Mouse (Mus musculus): Measurements from ENCODE around the gene Ccdc6. TPM values are rescaled to one million over a fixed set of nuclear protein-coding genes. Genes with fewer than 3 reads are reported as not detected.

Ccdc6 gene
- total RNA-seq, 2 experiments from 2014 or later: 33.9 to 36.9 TPM

DNA sequence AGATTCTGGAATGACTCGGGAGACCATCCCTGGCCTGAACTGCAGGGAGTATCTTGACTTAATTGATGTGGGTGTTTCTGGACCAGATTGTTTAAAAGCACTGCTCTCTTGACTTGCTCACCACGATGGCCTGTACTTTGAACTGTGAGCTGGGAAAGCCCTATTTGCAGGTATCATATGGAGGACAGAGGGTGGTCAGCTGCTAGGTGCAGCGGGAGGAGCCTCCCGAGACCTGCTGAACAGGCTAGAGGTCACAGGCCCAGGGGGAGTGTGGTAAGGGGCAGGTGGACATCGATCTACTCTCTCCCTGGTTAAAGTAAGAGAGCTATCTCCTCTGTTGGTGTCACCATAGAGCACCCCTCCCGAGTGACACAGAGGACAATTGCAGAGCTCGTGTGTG, 28.6 kb downstream of the Ccdc6 start:
- DNase-seq: no peak
- intact Hi-C loops (cut with DNase I): no loop called here

DNA sequence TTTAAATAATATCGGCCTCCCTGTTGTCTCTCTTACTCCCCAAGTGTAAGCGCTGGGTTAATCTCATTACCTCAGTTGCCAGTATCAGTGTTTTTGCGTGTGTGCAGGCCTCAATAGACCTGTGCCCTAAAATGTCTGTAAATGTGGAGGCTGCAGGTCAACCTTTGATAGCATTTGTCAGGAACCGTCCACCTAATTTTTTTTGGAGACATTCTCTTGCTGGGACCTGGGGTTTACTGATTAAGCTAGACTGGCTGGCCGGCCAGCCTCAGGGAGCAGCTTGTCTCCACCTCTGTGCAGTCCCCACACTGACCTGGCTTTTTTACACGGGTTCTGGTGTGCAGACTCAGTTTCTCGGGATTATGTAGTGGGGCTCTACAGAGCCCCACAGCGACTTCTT, 30.4 kb downstream of the Ccdc6 start:
- DNase-seq: no peak
- intact Hi-C loops (cut with DNase I): no loop called here

GRCm38 (mm10) chr10:70128408-70128807, 31.5 kb downstream of the Ccdc6 start:
- intact Hi-C loops (cut with DNase I): no loop called here
- DNase-seq: no peak

DNA sequence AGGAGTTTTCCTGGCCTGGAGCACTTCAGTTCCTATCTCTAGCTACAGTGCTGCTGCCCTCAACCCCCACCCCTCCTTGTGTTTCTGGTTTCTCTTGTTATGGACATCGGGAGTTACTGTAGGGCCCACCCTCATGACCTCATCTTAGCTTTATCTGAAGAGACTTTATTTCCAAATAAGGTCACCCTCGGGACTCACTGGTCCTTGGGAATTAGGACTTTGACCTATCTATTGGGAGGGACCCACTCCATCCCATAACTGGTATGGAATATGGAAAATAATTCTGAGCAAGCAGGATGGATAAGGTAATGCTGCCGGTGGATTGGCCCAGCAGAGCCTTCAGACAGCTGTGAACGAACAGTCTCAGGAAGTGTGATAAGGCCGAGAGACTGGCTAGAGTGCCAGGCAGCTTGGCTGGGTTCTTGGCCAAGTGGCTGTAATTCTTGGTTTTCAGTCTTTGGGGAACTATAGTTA, 35.2 kb downstream of the Ccdc6 start:
- peak; percentile 52 to 58 for DNase-seq
- intact Hi-C loops (cut with DNase I): loop anchor here (2.0 kb wide), 1 partner anchor 35 kb away; the partner anchor contains the start of gene Ccdc6

DNA sequence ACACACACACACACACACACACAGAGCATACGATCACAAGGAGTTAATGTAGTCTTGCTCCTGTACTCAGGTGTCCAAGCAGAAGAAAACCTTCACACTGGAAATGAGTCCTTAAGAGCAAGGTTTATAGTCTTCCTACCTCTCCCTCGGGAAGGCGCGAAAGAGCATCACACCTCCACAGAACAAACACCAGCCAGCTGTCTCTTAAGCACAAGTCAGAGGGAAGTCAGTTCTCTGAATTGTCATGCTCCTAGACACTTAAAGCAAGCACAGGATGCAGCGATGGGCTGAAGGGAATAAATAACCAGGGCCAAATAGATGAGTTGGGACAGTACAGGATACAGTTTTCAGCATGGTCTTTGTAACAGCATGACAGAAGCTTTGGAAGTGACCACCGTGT, 35.8 kb downstream of the Ccdc6 start:
- intact Hi-C loops (cut with DNase I): loop anchor here (2.0 kb wide), 1 partner anchor 36 kb away; the partner anchor contains the start of gene Ccdc6
- no peak for DNase-seq

- DNase-seq: peak; percentile 47 to 50
Observed at GRCm38 (mm10) chr10:70133188-70133587, 36.3 kb downstream of the Ccdc6 start.

GRCm38 (mm10) chr10:70135680-70136079, 38.8 kb downstream of the Ccdc6 start:
- DNase-seq: peak in 1 of 2 experiments; percentile 55
- intact Hi-C loops (cut with DNase I): no loop called here

More at GRCm38 (mm10) chr10:70133188-70133587, 36.3 kb downstream of the Ccdc6 start:
- intact Hi-C loops (cut with DNase I): loop anchor here (2.0 kb wide), 1 partner anchor 36 kb away; the partner anchor contains the start of gene Ccdc6

DNA sequence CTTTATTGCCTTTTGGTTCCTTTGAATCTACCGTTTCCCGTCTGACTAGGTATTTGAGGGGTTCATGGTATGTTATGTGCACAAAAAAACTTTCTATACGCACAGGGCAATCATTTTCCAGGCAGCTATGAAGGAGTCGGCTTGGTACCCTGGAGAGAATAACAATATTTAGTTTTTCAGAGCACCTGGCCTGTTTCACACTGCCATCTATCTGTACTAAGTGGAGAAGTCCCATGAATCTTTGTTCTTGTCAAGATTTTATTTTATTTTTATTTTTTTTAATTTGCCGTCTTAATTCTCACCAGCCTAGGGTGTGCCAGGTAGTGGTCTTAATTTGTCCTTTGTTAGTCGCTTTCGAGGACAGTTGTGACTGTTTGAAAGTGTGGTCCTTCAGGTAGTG, 40.7 kb downstream of the Ccdc6 start:
- intact Hi-C loops (cut with DNase I): no loop called here
- no peak for DNase-seq

- intact Hi-C loops (cut with DNase I): no loop called here
- no peak for DNase-seq
Observed at GRCm38 (mm10) chr10:70138150-70138549, 41.2 kb downstream of the Ccdc6 start.

- no peak for DNase-seq
- intact Hi-C loops (cut with DNase I): no loop called here
Observed at GRCm38 (mm10) chr10:70139368-70139767, 42.4 kb downstream of the Ccdc6 start.

- intact Hi-C loops (cut with DNase I): loop anchor here (5.0 kb wide), 1 partner anchor 118 kb away; no protein-coding TSS in a partner anchor
Observed at GRCm38 (mm10) chr10:70140414-70140813, 43.5 kb downstream of the Ccdc6 start.

DNA sequence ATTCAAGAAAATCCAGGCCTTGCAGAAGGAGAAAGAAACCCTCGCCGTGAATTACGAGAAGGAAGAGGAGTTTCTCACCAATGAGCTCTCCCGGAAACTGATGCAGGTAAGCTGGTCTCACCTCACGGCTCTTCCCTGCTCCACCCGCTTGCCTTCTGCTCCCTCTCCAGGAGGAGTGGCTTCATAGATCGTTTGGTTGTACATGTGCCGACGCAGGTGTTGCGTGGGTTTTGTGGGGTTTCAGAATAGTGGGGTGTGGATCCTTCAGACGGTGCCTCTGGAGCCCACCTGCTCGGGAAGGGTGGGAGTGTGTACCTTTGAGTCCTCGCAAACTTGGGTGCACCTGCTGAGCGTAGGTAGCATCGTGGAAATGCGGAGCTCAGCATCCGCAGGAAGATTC, 45.7 kb downstream of the Ccdc6 start:
- no peak for DNase-seq
- intact Hi-C loops (cut with DNase I): loop anchor here (5.0 kb wide), 1 partner anchor 120 kb away; no protein-coding TSS in a partner anchor

More at GRCm38 (mm10) chr10:70140414-70140813, 43.5 kb downstream of the Ccdc6 start:
- no peak for DNase-seq

DNA sequence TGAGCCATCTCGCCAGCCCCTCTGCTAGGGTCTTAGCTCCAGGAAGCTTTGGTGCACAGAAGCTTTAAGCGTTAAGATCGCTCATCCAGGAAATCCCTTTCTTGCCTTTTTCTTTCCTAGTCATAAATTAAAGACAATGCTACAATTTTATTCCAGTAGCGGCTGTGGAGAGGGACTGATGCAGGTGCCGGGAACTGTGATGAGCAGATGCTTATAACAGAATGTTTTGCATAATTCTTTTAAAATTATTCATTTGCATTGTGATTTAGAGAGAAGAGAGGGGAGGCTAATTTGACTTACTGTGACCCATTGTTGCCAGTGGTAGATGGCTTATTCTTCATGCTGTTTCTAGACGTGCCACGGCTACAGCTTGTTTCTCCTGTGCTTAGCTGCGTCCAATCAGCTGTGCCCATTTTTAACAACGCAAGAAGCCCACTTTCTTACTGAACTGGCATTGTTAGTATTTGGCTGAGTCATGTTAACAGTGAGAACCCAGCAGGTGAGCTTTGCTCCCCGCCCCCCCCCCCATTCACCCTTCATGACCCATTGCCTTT, 47.2 kb downstream of the Ccdc6 start:
- no peak for DNase-seq
- intact Hi-C loops (cut with DNase I): loop anchor here (5.0 kb wide), 1 partner anchor 122 kb away; no protein-coding TSS in a partner anchor

GRCm38 (mm10) chr10:70145873-70146272, 49.0 kb downstream of the Ccdc6 start:
- intact Hi-C loops (cut with DNase I): no loop called here
- no peak for DNase-seq

DNA sequence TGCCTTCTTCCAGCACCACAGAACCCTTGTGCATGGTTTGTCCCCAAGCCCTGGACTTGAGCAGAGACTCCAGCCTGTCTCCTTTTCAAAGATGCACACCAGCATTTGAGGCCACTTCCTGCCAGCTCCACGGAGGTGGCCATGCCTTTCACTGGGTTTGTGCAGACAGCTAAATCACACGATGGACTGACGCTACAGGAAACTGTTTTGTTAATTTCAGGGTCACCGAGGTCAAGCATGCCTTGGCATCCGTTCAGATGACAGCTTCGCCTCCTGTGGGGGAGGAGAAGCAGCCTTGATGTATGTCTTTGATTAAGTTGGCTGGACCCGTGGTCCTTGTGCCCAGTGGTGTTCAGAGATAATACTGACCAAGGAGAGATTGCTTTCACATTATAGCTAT, 52.2 kb downstream of the Ccdc6 start:
- intact Hi-C loops (cut with DNase I): no loop called here
- peak; percentile 29 to 34 for DNase-seq

DNA sequence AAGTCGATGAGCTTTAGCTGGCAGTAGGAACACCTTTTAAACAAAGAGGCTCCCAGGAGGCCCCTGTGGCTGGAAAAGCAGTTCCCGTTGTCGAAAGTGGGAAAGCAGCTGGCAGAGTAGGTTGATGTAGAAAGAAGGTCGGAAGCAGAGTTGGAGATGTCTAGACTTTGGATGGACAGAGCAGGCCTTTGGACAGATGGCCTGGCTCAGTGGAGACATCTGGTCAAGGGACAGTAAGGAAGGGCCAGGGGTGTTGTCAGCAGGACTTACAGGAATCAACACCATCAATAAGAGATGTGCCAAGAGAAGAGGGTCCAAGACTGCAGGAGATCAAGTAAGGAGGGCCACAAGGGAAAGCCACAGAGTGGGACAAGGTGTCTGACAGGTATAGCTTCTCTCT, 53.4 kb downstream of the Ccdc6 start:
- intact Hi-C loops (cut with DNase I): loop anchor here (5.0 kb wide), 1 partner anchor 53 kb away; the partner anchor contains the start of gene Ccdc6
- DNase-seq: peak; percentile 29 to 39

DNA sequence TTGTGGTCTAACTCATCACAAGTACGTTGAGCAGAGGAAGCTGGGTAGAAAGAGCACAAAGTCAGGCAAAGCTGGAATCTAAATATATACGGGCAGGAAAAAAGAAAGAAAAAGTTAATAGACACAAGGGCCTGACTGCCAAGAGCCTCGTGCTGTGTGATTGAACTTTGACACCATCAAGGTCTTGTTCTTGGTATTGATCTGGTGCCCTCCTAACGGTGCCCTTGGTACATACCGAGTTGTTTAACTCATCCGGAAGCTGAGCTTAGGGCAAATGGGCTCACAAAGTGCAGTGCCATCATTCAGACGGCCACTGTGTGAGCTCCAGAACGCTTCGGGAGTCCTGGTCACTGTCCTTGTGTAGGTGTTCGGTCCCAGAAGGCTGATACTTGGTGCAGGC, 54.2 kb downstream of the Ccdc6 start:
- intact Hi-C loops (cut with DNase I): loop anchor here (5.0 kb wide), 1 partner anchor 54 kb away; the partner anchor contains the start of gene Ccdc6
- no peak for DNase-seq

DNA sequence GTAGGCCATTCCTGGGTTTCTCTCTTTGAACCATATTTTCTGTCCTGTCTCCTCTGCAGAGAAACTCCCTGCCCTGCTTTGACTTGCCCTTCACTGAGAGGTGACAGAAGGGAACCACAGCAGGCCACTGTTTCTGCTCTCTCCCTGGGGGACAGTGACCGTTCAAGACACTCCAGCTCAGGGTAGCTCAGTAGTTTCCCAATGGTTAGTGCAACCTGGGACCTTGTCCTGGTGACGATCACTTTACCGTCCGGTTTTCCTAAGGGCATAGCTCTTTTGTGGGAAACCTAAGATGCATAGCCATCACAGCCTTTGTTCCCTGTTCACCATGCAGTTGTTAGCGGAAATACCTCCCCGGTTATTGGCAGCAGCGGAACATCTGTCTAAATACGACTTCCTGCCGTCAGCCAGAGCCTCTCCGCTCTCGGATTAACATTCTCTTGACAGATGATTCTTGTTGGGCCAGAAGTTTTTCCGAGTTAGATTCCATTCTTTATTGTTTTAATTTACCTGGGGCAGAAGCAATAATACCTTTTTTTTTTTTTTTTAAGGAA, 55.3 kb downstream of the Ccdc6 start:
- intact Hi-C loops (cut with DNase I): loop anchor here (5.0 kb wide), 1 partner anchor 55 kb away; the partner anchor contains the start of gene Ccdc6
- DNase-seq: peak; percentile 36 to 41

GRCm38 (mm10) chr10:70153810-70154209, 56.9 kb downstream of the Ccdc6 start:
- DNase-seq: no peak
- intact Hi-C loops (cut with DNase I): loop anchor here (5.0 kb wide), 1 partner anchor 57 kb away; the partner anchor contains the start of gene Ccdc6

DNA sequence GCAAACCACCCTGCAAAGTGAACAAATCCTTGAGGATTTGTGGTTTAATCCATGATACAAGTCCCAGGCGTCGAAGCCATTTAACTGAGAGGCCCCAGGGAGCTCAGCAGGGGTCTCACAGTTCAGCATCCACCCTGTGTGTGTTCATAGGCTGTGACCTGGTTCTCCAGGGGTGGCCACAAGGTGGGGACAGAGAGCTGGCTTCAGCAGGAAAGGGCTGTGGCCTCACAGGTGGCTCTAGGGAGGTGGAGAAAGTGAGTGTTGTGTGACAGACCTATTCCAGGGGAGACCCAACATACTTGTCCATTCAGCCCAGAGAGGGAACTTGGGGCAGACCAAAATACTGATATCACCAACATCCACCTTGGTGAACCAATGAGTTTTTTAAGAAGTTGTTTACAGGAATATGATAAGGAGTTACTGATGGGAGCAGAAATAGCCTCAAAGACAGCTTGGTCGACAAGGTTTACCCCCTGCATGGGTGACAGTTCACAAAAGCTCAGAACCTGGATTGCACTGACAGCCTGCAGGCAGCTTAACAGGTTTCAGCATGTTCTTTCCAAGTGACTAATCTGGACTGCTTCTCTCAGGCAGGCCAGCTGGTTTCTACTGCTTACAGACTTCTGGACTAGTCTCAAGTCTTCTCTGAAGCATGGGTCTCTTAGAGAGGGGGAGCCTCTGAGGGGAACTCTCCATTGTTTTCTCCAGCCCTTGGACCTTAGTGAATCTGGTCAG, 59.7 kb downstream of the Ccdc6 start:
- intact Hi-C loops (cut with DNase I): no loop called here
- DNase-seq: peak; percentile 23 to 36

DNA sequence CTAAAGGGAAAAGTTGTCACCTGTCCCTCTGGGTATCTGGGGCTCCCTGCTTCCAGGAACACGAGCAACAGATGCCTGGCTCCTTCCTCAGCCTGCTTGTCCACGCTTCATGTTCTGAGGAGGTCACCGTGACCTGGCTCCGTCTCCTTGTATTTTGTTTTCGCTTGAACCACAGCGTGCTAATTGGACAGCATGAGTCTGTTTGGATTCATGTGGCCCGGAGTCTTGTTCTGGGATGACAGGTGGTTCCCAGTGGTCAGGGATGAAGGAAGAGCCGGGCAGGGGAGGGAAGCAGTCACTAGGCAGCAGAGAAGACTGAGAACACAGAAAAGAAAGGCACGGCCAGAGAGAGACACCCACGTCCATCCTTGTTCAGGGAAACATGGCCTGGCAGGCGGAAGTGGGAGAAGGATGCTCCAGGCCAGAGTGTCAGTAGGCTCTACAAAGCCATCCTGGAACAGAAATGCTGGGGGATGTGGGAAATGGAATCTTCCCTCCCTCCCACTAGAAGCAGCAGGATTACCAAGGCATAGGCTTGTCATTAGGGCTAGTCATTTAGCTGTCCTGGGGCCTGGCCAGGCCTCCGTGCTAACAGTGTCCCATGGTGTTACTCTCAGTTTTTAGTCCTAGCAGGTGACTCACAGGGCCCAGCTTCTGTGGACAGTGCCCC, 62.9 kb downstream of the Ccdc6 start:
- intact Hi-C loops (cut with DNase I): no loop called here
- DNase-seq: no peak
